ENCODE assay signal across 14 mouse cellular contexts in genomic region chr1:138596127-138596706, GRCm38 (mm10). TPM values are rescaled to one million over a fixed set of nuclear protein-coding genes. Genes with fewer than 3 reads are reported as not detected.
DNase-seq lines count a peak whose midpoint lies in the region; ATAC-seq and TF ChIP-seq lines count a peak whose summit lies in the region.
"Had no signal": no experiment of that assay in that cellular context is flagged by ENCODE, and none has a peak within 500 bp of the region (broad histone marks: within the 10 kb centered on the region; RNA-seq: fewer than 3 reads in every experiment).

No protein-coding gene starts in this region.

- no peaks in the 10 kb centered on the region for H3K9me3 ChIP-seq in intestine, embryonic 14.5 days (ENCODE audit: control insufficient read depth, low read length)
- no peaks in the 10 kb centered on the region for H3K9me3 ChIP-seq in intestine, postnatal 0 days (ENCODE audit: control insufficient read depth)

- no peak overlapping the region for H3K9ac ChIP-seq in intestine, embryonic 14.5 days (ENCODE audit: low read length)
- no peak overlapping the region for H3K9ac ChIP-seq in intestine, postnatal 0 days (ENCODE audit: low read depth, low read length)
- H3K9ac ChIP-seq: hindbrain, embryonic 14.5 days; liver, postnatal 0 days had no signal

- no peak overlapping the region for H3K4me2 ChIP-seq in intestine, embryonic 14.5 days (ENCODE audit: low read length)
- no peak overlapping the region for H3K4me2 ChIP-seq in intestine, postnatal 0 days (replicated peaks; ENCODE audit: low read depth)
- H3K4me2 ChIP-seq: hindbrain, embryonic 14.5 days had no signal

- H3K27ac ChIP-seq in intestine, embryonic 14.5 days (ENCODE audit: low read depth), result no peak overlapping the region
- H3K27ac ChIP-seq in intestine, postnatal 0 days (ENCODE audit: low read depth, low read length), result no peak overlapping the region
- H3K27ac ChIP-seq: hindbrain, embryonic 14.5 days had no signal

- no peaks in the 10 kb centered on the region for H3K36me3 ChIP-seq in intestine, embryonic 14.5 days (ENCODE audit: control insufficient read depth, insufficient read depth, low read length)
- H3K36me3 ChIP-seq in intestine, postnatal 0 days (ENCODE audit: control insufficient read depth, insufficient read depth), result no peaks in the 10 kb centered on the region

- DNase-seq in adrenal gland, postnatal 10 days, result peak; percentile 10
- no peak for DNase-seq in adrenal gland, adult 18-20 months (ENCODE audit: low spot score in 2 of 2)
- no peak for DNase-seq in intestine, embryonic 14.5 days (ENCODE audit: low spot score)
- peak; percentile 56 for DNase-seq in induced T-regulatory cell, adult 2 months (ENCODE audit: low read depth)
- DNase-seq in layer of hippocampus, postnatal 14 days (ENCODE audit: low spot score in 2 of 2), result no peak
- no peak for DNase-seq in ovary, adult 18-20 months (ENCODE audit: low spot score)
- DNase-seq: cerebellum, postnatal 14 days; kidney, postnatal 25 days; liver, postnatal 0 days; right cerebral cortex, postnatal 14 days had no signal

- no peaks in the 10 kb centered on the region for H3K27me3 ChIP-seq in intestine, embryonic 14.5 days (replicated peaks; ENCODE audit: control insufficient read depth, insufficient read depth, low read length)
- H3K27me3 ChIP-seq in intestine, postnatal 0 days (replicated peaks; ENCODE audit: control insufficient read depth, insufficient read depth, low read length), result 0 out of 2 replicates have a peak, but pooled peaks cover 11% of the 10 kb centered on the region
- H3K27me3 ChIP-seq: megakaryocyte, embryonic 14.5 days had no signal

- WGBS in intestine, embryonic 14.5 days, result 39% methylated on average over 4 of the region's 4 CpGs
- WGBS in intestine, postnatal 0 days, result 64% methylated on average over 4 of the region's 4 CpGs

- 0 out of 2 replicates have a peak, but pooled peaks cover 6% of the 10 kb centered on the region for H3K4me1 ChIP-seq in intestine, embryonic 14.5 days (replicated peaks; ENCODE audit: control insufficient read depth, insufficient read depth, low read length)
- no peaks in the 10 kb centered on the region for H3K4me1 ChIP-seq in intestine, postnatal 0 days (replicated peaks; ENCODE audit: control insufficient read depth, insufficient read depth, low read length)

- ATAC-seq in intestine, embryonic 14.5 days (replicated peaks; ENCODE audit: low FRiP score, low TSS enrichment, low read depth), result peak; percentile 43; the same call in 1 of the 2 replicates
- ATAC-seq in intestine, postnatal 0 days, result no peak
- ATAC-seq in activated CD4-positive, CD25-positive, alpha-beta regulatory T cell, adult 4 months, result peak; percentile 50
- ATAC-seq: liver, postnatal 0 days had no signal

- H3K4me3 ChIP-seq in intestine, embryonic 14.5 days (ENCODE audit: low read depth, low read length), result no peak overlapping the region
- no peak overlapping the region for H3K4me3 ChIP-seq in intestine, postnatal 0 days (ENCODE audit: low read depth, low read length)
- H3K4me3 ChIP-seq: megakaryocyte, embryonic 14.5 days had no signal

- no peak for TF ChIP-seq CTCF in intestine, postnatal 0 days (IDR thresholded peaks at IDR 0.05; ENCODE audit: low read depth)

RNA-seq across cellular contexts. Expression of gene Nek7, which starts 23.7 kb away (rescaled TPM):
- total RNA-seq in adrenal gland, postnatal 10 days (2021), result 10 to 100 TPM; 44.1 to 45.6 TPM
- total RNA-seq in adrenal gland, adult 18-20 months (2021), result 10 to 100 TPM; 43.8 to 52.3 TPM
- 31.7 and 32.0 TPM in 2 replicates for polyA plus RNA-seq in intestine, embryonic 14.5 days (2014; fragmentation: Nextera tagmentation; extraction: Ambion mirVana)
- polyA plus RNA-seq in intestine, postnatal 0 days (2015; fragmentation: Nextera tagmentation; extraction: Ambion mirVana), result 16.6 and 16.7 TPM in 2 replicates
- polyA plus RNA-seq in activated CD4-positive, CD25-positive, alpha-beta regulatory T cell, adult 4 months (2017; shearing (Covaris generic)), result 10 to 100 TPM; 61.4 to 80.0 TPM
- 10 to 100 TPM; 24.7 to 26.1 TPM for total RNA-seq in layer of hippocampus, postnatal 14 days (2021)

Comparison
In these comparisons a context has a peak if more than half of its experiments do, and no peak if none do; other contexts are left out.
1. DNase-seq: peak in adrenal gland, postnatal 10 days (single experiment) and induced T-regulatory cell, adult 2 months (single experiment); none in adrenal gland, adult 18-20 months (0 of 2), intestine, embryonic 14.5 days (single experiment), layer of hippocampus, postnatal 14 days (0 of 2) and ovary, adult 18-20 months (single experiment).